Mouse (Mus musculus): Measurements from ENCODE around the gene Cntn3.
"Not testable (repeated sequence)": the region's sequence is repeated elsewhere in the genome, so short reads cannot be mapped to it uniquely, and the experiment has no call there.

Gene Cntn3

GRCm38 (mm10) chr6:102573001-102573400 lies at the start of gene Cntn3:
Gene Cntn3 (minus strand): TSS chr6:102573101.
- DNase-seq, result not testable (repeated sequence)

GRCm38 (mm10) chr6:102600773-102601172 lies 27.9 kb upstream of the Cntn3 start:
- DNase-seq, result no peak

GRCm38 (mm10) chr6:102597756-102598155 lies 24.9 kb upstream of the Cntn3 start:
- no peak for DNase-seq

DNA sequence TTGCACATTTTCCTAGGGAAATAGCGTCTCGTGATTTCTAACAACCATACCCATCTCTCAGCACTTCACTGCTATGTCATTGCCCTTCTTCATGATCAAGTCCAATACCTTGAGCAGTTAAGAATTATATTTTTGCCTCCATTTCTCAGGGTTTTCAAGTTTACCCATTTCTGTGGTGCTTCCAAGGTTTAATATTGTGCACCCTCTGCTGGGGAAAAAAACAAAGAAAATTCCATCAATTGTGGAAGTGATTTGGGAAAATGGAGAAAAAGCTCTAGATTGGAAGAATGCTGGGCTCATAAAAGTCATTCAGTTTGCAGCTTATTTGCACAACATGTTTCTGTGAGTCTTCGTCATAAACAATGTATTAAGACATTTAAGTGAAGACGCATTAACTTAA lies 17.2 kb upstream of the Cntn3 start:
- DNase-seq, result no peak

- no peak for DNase-seq
Observed at GRCm38 (mm10) chr6:102589311-102589710, 16.4 kb upstream of the Cntn3 start.

DNA sequence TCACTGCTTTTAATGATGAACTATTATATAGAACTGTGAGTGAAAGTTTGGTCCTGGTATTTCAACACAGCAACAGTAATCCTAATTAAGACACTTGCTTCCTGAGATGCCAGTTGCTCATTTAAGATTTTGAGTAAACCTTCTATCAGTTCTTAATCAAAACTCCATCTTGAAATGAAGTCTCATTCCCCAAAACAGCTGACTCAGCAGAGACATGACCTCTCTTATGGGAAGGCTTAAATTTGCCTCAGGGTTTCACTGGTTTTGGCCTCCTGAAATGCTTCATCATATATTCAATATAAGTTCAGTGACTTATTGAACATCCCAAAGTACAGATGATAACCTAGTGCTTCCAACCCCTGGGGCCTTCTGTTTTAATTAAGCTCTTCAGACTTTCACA lies 13.2 kb upstream of the Cntn3 start:
- no peak for DNase-seq

- DNase-seq, result no peak
Observed at GRCm38 (mm10) chr6:102583578-102583977, 10.7 kb upstream of the Cntn3 start.

DNA sequence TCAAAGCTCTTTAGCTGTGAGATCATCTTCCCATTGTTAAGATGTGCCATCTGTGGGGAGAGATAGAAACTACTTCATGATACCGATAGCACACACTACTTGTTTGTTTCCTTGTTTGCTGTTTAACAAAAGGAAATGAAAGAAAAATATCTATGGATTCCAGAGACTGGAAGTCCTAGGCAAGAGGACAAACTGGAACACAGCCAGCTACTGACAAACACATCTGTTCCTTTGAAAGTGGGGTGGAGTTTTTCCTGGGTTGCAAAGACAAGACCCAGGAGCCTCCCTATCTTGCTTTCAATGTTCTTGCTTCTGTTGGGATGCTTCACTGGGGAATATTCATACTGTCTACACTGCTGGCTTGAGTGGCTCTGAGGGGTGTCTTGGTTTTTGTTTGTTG lies 5.4 kb downstream of the Cntn3 start:
- DNase-seq, result no peak

- DNase-seq, result no peak
Observed at GRCm38 (mm10) chr6:102565228-102565627, 7.7 kb downstream of the Cntn3 start.

- peak; percentile 18 for DNase-seq
Observed at GRCm38 (mm10) chr6:102564011-102564731, 8.7 kb downstream of the Cntn3 start.

DNA sequence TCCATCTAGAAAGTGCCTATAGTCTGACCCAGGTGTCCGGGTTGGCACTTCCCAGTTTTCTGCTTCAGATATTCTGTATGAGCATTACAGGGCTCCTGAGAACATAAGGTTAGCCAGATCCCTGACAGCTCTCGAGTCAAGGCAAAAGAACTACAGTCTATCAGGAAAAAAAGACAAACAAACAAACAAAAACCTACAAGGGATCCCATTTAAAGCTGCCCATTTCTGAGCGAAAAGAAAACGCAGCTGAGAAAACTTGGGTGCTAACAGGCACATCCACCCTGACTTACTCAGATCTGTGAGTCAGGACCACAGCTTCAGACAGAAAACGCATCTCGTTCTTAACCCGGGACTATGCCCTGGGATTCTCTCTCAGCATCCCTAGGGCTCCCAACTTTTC lies 9.5 kb downstream of the Cntn3 start:
- DNase-seq, result no peak

- no peak for DNase-seq
Observed at GRCm38 (mm10) chr6:102557521-102557920, 15.4 kb downstream of the Cntn3 start.

DNA sequence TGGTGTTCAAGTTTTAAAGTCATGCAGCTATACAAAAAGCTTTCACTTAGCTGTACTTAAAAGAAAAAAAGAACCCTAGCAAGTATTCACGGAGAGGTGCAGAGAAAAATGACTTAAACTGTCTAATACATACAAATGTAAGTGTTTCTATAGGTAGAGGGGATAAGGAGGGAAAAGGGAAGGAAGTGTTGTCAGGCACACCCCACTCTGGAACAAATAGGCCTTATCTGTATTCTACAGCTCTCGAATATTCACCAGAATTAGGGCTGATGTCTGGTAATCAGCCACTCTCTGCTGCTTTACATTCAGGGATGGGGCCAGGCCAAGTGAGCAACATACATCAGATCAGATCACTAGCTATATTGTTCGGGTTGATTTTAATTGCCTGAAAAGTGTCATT lies 16.4 kb downstream of the Cntn3 start:
- DNase-seq, result no peak

DNA sequence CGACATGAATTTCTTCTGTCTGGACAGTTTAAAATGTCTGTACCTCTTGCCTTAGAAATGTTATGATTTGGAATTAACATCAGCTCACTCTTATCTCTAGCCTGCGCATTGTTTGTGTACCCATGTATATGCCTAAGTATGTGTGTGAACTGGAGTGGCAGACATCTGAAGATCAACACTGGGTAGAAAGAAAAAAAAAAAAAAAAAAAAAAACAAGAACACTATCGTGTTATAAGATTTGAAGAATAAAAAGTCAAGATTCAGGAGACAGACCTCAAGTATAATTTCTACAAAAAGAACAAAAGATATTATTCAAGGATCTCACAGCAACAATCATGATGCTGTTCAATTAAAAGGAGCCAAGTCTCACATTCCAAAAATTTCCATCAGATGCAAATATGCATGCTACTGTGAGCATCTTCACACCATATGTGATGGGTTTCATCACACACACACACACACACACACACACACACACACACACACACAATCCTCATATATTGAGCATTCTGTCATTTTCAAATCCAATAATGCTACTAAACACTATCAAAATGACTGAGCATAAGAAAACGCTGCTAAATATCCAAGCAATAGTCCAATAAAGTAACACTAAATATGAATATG lies 17.0 kb downstream of the Cntn3 start:
- no peak for DNase-seq

DNA sequence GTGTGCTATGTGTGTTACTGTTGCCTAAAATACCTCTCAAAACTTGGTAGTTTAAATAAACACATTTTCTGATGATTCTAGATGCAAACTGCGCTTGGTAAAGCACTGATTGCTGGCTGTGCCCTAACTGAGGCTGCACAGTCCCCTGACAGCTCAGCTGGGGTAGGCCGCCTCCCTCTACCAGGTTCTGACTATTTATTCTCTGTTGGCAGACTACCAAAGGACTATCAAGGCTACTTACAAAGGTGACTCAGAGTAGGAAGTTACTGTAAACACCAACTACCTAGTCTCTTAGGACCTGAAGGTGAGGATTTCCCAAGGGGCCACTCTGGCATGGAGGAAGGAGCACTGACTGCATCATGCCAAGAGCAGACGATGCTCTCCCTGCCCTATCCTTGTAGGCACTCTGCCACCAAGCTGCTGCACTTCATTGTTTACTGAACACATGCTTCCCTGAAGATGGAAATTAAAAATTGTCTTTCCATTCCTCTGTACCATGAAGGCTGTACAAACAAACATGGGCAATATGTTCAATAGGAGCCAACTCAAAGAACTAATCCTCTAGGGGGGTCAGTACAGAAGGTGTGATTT lies 17.7 kb downstream of the Cntn3 start:
- no peak for DNase-seq

DNA sequence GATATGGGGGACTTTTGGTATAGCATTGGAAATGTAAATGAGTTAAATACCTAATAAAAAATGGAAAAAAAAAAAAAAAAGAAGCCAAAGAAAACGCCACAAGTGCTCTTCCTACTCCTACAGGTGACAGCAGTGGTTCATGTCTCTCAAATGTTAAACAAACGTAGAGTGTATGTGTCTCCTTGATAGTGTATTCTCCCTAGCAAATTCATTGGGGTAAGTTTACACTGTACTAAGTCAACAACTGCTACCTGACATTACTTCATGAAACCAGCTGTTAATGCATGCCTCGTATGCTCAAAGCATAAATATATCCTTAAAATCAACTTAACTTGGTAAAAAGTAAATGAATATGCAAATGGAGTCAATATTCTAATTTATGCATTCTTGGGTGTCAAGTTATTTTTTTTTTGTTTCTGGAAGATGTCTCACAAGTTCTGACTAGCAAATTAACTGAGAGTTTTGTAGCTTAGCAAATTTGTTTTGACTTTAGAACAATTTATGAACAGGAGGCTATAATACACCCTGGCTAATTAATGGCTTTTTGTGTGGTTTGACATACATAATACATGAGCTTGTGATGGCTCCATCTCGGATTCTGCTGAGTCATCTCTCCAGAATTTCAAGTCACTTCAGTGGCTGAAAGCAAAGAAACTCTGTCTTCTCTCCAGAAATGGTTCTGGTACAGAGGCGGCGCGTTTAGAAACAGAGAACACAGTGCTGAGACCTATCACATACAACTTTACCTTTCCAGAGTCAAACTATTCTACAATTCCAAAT lies 31.1 kb downstream of the Cntn3 start:
- no peak for DNase-seq

GRCm38 (mm10) chr6:102535599-102535998 lies 37.3 kb downstream of the Cntn3 start:
- DNase-seq, result no peak

GRCm38 (mm10) chr6:102523037-102523436 lies 49.9 kb downstream of the Cntn3 start:
- DNase-seq, result no peak

DNA sequence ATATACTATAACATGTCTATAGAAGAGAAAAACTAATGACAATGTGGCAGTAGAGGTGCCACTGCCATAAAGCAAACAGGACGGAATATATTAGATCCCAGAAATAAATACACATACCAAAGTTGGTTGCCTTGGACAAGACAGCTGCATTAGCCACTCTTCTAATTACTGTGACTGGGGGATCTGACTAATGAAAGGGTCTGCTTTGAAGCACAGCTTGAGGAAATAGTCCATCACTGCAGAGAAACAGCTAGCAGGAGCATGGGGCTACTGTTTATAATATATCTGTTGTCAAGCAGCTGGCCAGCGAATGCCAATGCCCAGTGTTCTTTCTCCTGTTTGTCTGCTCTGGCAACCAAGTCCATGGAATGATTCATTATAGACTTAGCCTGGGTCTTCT lies 51.9 kb downstream of the Cntn3 start:
- DNase-seq, result no peak

GRCm38 (mm10) chr6:102515231-102515630 lies 57.7 kb downstream of the Cntn3 start:
- no peak for DNase-seq

DNA sequence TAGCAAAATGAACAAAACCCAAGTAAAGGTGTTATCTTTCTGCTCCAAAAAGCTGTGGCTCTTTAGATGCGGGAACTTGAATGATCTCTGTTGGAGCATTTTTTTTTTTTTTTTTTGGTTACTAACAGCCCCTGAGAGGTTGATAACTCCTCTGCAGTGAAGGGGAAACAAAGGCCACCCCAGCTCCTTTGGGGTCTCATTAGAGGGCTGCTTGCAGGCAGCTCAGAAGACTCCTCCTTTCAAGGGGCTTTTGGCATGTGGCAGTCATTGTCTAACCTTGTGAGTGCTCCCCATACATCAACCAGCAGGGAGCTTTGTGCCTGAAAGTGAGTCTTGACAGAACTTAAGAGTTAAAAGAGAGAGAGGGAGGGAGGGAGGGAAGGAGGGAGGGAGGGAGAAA lies 60.8 kb downstream of the Cntn3 start:
- DNase-seq, result no peak

DNA sequence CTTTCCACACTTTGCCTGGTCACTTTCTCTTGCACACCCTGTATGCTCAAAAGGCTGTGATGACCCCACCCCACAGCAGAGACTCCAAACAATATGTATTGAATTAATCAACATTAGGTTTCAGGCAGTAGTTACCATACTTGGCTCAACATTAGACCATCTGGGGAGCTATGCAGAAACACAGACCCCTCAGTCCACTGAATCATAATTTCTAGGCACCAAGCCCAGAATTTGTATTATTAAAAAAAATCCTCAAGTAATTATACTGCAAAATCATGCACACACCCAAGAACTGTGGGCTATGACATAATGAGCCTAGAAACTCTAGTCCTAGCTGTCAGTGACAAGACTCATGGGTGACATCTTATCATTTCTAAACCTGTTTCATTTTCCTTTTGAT lies 87.4 kb downstream of the Cntn3 start:
- DNase-seq, result no peak

- DNase-seq, result no peak
Observed at GRCm38 (mm10) chr6:102478320-102479080, 94.4 kb downstream of the Cntn3 start.
